Mouse (Mus musculus): ENCODE measurements around the gene Wbp1l. TPM values are rescaled to one million over a fixed set of nuclear protein-coding genes. Genes with fewer than 3 reads are reported as not detected.

The Wbp1l gene
- polyA plus RNA-seq, 1 experiment, result 16.9 TPM

DNA sequence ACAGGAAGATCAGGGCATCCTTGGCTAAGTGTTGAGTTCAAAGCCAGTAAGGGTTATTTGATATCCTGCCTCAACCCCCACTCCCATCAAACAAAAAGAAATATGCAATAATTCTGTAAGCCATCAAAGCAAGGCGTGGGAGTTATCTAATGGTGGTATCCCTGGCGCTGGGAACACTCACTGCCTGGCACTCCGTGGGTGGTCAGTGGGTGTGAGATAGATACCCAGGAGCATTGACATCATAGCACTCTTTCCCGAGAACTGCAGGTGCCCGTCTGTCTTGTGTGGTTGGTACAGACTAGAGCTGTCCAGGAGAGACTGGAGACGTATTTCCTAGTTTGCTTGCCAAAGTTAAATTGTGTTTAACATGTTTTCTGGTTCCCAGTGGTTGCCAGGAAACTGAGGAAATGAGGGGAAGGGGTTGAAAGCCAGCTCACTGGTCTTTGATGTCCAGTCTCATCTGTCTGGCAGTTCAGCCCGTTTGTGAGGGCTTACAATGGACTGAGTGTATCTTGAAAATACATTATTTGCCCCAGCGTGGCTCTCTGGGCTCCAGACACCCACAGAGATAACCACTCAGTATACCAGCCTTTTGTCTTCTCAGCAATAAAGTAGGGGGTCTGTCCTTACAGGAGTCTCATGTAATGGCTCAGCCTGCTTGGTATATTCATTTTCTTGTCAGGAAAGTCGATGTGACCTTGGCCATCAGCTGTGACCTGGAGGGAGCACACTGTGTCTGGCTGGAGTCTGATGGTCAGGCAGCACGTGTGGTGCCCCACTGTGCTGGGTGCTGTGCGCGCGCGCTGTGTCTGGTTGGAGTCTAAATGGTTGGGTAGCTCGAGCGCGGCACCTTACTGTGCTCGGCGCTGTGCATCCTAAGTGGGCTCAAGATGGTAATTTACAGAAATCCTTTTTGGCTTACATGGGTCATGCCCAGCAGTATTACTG lies 22.6 kb downstream of the Wbp1l start:
- H3K27me3 ChIP-seq (ENCODE audit: control insufficient read depth, insufficient read depth, low read length), result no peaks in the 10 kb centered on the region
- TF ChIP-seq POLR2A (IDR thresholded peaks at IDR 0.05; ENCODE audit: control insufficient read depth, low read depth, low read length), result no peak
- no peak for TF ChIP-seq CTCF (IDR thresholded peaks at IDR 0.05; ENCODE audit: control insufficient read depth, insufficient read depth, insufficient replicate concordance, low read depth, low read length)
- H3K4me3 ChIP-seq (ENCODE audit: control insufficient read depth, low read depth, low read length), result no peak overlapping the region
- no peak overlapping the region for H3K27ac ChIP-seq (ENCODE audit: control insufficient read depth, insufficient read depth, low read depth, low read length)
- H3K36me3 ChIP-seq (ENCODE audit: control insufficient read depth, insufficient read depth, low read length), result no peaks in the 10 kb centered on the region
- peaks cover 7% of the 10 kb centered on the region for H3K4me1 ChIP-seq (ENCODE audit: control insufficient read depth, insufficient read depth, low read length)

GRCm38 (mm10) chr19:46622659-46623193 lies 23.8 kb downstream of the Wbp1l start:
- TF ChIP-seq POLR2A (IDR thresholded peaks at IDR 0.05; ENCODE audit: control insufficient read depth, low read depth, low read length) (no peak), CTCF (IDR thresholded peaks at IDR 0.05; ENCODE audit: control insufficient read depth, insufficient read depth, insufficient replicate concordance, low read depth, low read length) (no peak)
- Histone ChIP-seq H3K4me3 (ENCODE audit: control insufficient read depth, low read depth, low read length) (no peak overlapping the region), H3K27ac (ENCODE audit: control insufficient read depth, insufficient read depth, low read depth, low read length) (no peak overlapping the region), H3K36me3 (ENCODE audit: control insufficient read depth, insufficient read depth, low read length) (no peaks in the 10 kb centered on the region), H3K27me3 (ENCODE audit: control insufficient read depth, insufficient read depth, low read length) (no peaks in the 10 kb centered on the region), H3K4me1 (ENCODE audit: control insufficient read depth, insufficient read depth, low read length) (peaks cover 7% of the 10 kb centered on the region)

GRCm38 (mm10) chr19:46623194-46623667 lies 24.3 kb downstream of the Wbp1l start:
- TF ChIP-seq CTCF (IDR thresholded peaks at IDR 0.05; ENCODE audit: control insufficient read depth, insufficient read depth, insufficient replicate concordance, low read depth, low read length) (no peak), POLR2A (IDR thresholded peaks at IDR 0.05; ENCODE audit: control insufficient read depth, low read depth, low read length) (no peak)
- H3K27me3 ChIP-seq (ENCODE audit: control insufficient read depth, insufficient read depth, low read length), result no peaks in the 10 kb centered on the region
- no peak overlapping the region for H3K4me3 ChIP-seq (ENCODE audit: control insufficient read depth, low read depth, low read length)
- peaks cover 9% of the 10 kb centered on the region for H3K4me1 ChIP-seq (ENCODE audit: control insufficient read depth, insufficient read depth, low read length)
- H3K27ac ChIP-seq (ENCODE audit: control insufficient read depth, insufficient read depth, low read depth, low read length), result 0 out of 2 replicates have a peak overlapping the region, but pooled peaks have one; percentile 12
- H3K36me3 ChIP-seq (ENCODE audit: control insufficient read depth, insufficient read depth, low read length), result no peaks in the 10 kb centered on the region

GRCm38 (mm10) chr19:46623790-46624772 lies 25.2 kb downstream of the Wbp1l start:
- Histone ChIP-seq H3K4me3 (ENCODE audit: control insufficient read depth, low read depth, low read length) (no peak overlapping the region), H3K27ac (ENCODE audit: control insufficient read depth, insufficient read depth, low read depth, low read length) (no peak overlapping the region), H3K36me3 (ENCODE audit: control insufficient read depth, insufficient read depth, low read length) (no peaks in the 10 kb centered on the region), H3K27me3 (ENCODE audit: control insufficient read depth, insufficient read depth, low read length) (no peaks in the 10 kb centered on the region), H3K4me1 (ENCODE audit: control insufficient read depth, insufficient read depth, low read length) (peaks cover 9% of the 10 kb centered on the region)
- TF ChIP-seq POLR2A (IDR thresholded peaks at IDR 0.05; ENCODE audit: control insufficient read depth, low read depth, low read length), result no peak
- no peak for TF ChIP-seq CTCF (IDR thresholded peaks at IDR 0.05; ENCODE audit: control insufficient read depth, insufficient read depth, insufficient replicate concordance, low read depth, low read length)

DNA sequence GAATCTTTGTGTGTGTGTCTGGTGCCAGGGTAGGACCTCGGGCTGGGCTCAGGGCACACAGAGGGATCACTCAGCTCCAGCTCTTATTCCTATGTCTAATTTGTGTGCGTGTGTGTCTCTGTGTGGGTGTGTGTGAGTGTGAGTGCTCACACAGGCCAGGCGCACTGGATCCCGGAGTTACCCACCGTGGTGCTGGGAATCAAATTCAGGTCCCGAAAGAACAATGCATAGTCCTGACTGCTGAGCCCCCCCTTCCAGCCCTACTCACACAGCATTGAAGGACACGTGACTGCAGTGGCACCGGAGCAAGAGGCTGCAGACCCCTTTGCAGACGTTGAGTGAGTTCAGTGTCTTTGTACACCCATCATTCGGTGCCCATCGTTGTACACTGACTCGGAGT lies 26.1 kb downstream of the Wbp1l start:
- H3K27ac ChIP-seq (ENCODE audit: control insufficient read depth, insufficient read depth, low read depth, low read length), result no peak overlapping the region
- no peaks in the 10 kb centered on the region for H3K27me3 ChIP-seq (ENCODE audit: control insufficient read depth, insufficient read depth, low read length)
- no peak for TF ChIP-seq POLR2A (IDR thresholded peaks at IDR 0.05; ENCODE audit: control insufficient read depth, low read depth, low read length)
- TF ChIP-seq CTCF (IDR thresholded peaks at IDR 0.05; ENCODE audit: control insufficient read depth, insufficient read depth, insufficient replicate concordance, low read depth, low read length), result no peak
- no peaks in the 10 kb centered on the region for H3K36me3 ChIP-seq (ENCODE audit: control insufficient read depth, insufficient read depth, low read length)
- H3K4me3 ChIP-seq (ENCODE audit: control insufficient read depth, low read depth, low read length), result no peak overlapping the region
- H3K4me1 ChIP-seq (ENCODE audit: control insufficient read depth, insufficient read depth, low read length), result peaks cover 9% of the 10 kb centered on the region

GRCm38 (mm10) chr19:46625519-46625918 lies 26.6 kb downstream of the Wbp1l start:
- Histone ChIP-seq H3K4me1 (ENCODE audit: control insufficient read depth, insufficient read depth, low read length) (peaks cover 11% of the 10 kb centered on the region), H3K4me3 (ENCODE audit: control insufficient read depth, low read depth, low read length) (no peak overlapping the region), H3K27me3 (ENCODE audit: control insufficient read depth, insufficient read depth, low read length) (no peaks in the 10 kb centered on the region), H3K36me3 (ENCODE audit: control insufficient read depth, insufficient read depth, low read length) (no peaks in the 10 kb centered on the region), H3K27ac (ENCODE audit: control insufficient read depth, insufficient read depth, low read depth, low read length) (no peak overlapping the region)
- TF ChIP-seq POLR2A (IDR thresholded peaks at IDR 0.05; ENCODE audit: control insufficient read depth, low read depth, low read length) (no peak), CTCF (IDR thresholded peaks at IDR 0.05; ENCODE audit: control insufficient read depth, insufficient read depth, insufficient replicate concordance, low read depth, low read length) (no peak)
